Mouse (Mus musculus): ENCODE measurements around the gene Atp8a2. TPM values are rescaled to one million over a fixed set of nuclear protein-coding genes. Genes with fewer than 3 reads are reported as not detected.

Atp8a2 gene
- polyA plus RNA-seq, 1 experiment, result 24.7 TPM

DNA sequence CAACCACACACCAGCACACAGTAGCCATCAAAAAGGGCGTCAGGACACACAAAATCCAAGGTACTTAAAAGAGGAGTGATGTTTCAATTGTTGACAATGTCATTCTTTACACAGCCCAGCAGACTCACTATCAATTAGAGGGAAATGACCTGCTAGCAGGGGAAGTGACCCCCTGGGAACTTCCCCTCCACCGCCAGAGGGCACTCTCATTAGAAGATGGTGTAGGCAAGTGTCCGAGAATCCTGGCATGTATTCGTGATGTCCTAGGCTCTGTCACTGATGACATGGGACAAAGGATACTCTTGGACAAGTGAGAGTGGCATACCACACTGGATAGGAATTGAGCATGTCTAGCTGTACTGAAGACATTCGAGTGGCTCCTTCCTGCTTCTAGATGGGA, 208.1 kb downstream of the Atp8a2 start:
- WGBS, result 65% methylated on average over 5 of the region's 5 CpGs
- H3K4me3 ChIP-seq (replicated peaks; ENCODE audit: insufficient read depth, low read depth, low read length), result no peak overlapping the region
- no peak for DNase-seq
- H3K4me1 ChIP-seq (ENCODE audit: control insufficient read depth, insufficient read depth, low read length), result no peaks in the 10 kb centered on the region
- TF ChIP-seq POLR2A (IDR thresholded peaks at IDR 0.05; ENCODE audit: borderline replicate concordance, insufficient read depth, low read length), result no peak
- TF ChIP-seq CTCF (IDR thresholded peaks at IDR 0.05; ENCODE audit: borderline replicate concordance, insufficient read depth, low read depth, low read length), result peak; percentile 5; the same call in 1 of the 2 replicates
- H3K27ac ChIP-seq (ENCODE audit: insufficient read depth, low read length), result no peak overlapping the region
- H3K27me3 ChIP-seq (ENCODE audit: control insufficient read depth, insufficient read depth, low read length), result no peaks in the 10 kb centered on the region

DNA sequence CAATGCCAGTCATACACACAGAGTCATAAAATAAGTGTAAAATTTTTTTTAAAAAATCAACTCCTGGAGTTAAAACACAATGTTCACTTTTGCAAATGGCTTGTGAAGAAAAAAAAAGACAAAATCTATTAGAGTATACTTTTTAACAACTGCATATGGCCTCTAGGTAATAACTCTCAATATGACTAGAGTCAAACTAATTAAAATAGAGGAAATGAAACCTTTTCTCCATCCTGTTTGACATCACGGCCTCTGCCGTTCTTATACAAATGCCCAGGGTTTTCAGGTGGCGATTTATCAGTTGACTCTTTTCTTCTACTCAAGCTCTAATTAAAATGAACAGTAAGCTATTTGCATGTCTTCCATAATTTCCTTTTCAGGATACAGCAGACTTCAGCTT, 209.0 kb downstream of the Atp8a2 start:
- TF ChIP-seq POLR2A (IDR thresholded peaks at IDR 0.05; ENCODE audit: borderline replicate concordance, insufficient read depth, low read length) (no peak), CTCF (IDR thresholded peaks at IDR 0.05; ENCODE audit: borderline replicate concordance, insufficient read depth, low read depth, low read length) (no peak)
- no peak overlapping the region for H3K4me3 ChIP-seq (replicated peaks; ENCODE audit: insufficient read depth, low read depth, low read length)
- H3K27ac ChIP-seq (ENCODE audit: insufficient read depth, low read length), result no peak overlapping the region
- 93% methylated on average over 3 of the region's 3 CpGs for WGBS
- no peak for DNase-seq
- H3K27me3 ChIP-seq (ENCODE audit: control insufficient read depth, insufficient read depth, low read length), result no peaks in the 10 kb centered on the region
- H3K4me1 ChIP-seq (ENCODE audit: control insufficient read depth, insufficient read depth, low read length), result no peaks in the 10 kb centered on the region

DNA sequence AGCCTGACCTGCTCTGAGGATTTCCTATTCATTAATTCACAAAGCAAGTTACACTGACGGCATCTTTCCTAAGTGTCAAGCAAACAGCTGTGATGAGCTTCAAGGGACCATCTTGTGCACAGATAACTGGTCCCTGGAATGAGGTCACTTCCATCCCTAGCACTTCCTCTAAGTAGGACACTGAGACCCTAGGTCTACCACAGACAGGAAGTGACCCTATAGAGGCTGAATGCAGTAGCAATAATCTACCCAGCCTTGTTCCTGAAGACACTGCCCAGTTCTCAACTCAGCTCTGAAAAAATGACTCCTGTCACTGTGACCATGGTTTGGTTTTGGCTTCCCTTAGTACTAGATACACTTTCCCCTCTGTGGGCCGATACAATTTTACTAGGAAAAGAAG, 219.0 kb downstream of the Atp8a2 start:
- Histone ChIP-seq H3K27me3 (ENCODE audit: control insufficient read depth, insufficient read depth, low read length) (no peaks in the 10 kb centered on the region), H3K27ac (ENCODE audit: insufficient read depth, low read length) (no peak overlapping the region), H3K4me3 (replicated peaks; ENCODE audit: insufficient read depth, low read depth, low read length) (no peak overlapping the region), H3K4me1 (ENCODE audit: control insufficient read depth, insufficient read depth, low read length) (no peaks in the 10 kb centered on the region)
- WGBS, result 51% methylated on average over 2 of the region's 2 CpGs
- no peak for DNase-seq
- no peak for TF ChIP-seq CTCF (IDR thresholded peaks at IDR 0.05; ENCODE audit: borderline replicate concordance, insufficient read depth, low read depth, low read length)
- TF ChIP-seq POLR2A (IDR thresholded peaks at IDR 0.05; ENCODE audit: borderline replicate concordance, insufficient read depth, low read length), result no peak

DNA sequence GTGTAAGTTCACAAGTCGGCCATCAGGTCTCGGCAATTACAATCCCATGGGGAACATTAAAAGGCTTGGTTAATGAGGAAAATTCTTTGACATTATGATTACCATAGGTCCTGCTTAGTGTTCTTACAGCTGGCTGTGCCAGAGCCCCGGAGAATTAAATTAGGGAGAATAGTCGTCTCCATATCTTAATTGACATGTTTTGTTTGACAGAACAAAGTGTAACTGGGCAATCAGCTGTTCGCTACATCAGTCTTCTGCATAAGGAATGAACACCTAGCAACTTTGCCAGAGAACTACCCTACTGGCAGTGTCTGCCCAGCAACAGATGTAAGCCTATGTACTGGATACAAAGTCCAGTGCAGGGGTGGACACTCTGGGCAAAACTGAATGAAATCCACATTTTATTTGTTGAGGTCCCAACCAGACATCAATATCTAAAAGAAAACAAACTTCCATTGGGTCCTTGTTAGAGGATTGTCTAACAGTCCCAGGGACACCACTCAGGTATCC, 225.7 kb downstream of the Atp8a2 start:
- no peak for TF ChIP-seq POLR2A (IDR thresholded peaks at IDR 0.05; ENCODE audit: borderline replicate concordance, insufficient read depth, low read length)
- no peak for TF ChIP-seq CTCF (IDR thresholded peaks at IDR 0.05; ENCODE audit: borderline replicate concordance, insufficient read depth, low read depth, low read length)
- WGBS, result 58% methylated on average over 5 of the region's 5 CpGs
- H3K27ac ChIP-seq (ENCODE audit: insufficient read depth, low read length), result no peak overlapping the region
- no peaks in the 10 kb centered on the region for H3K4me1 ChIP-seq (ENCODE audit: control insufficient read depth, insufficient read depth, low read length)
- no peak for DNase-seq
- H3K27me3 ChIP-seq (ENCODE audit: control insufficient read depth, insufficient read depth, low read length), result no peaks in the 10 kb centered on the region
- no peak overlapping the region for H3K4me3 ChIP-seq (replicated peaks; ENCODE audit: insufficient read depth, low read depth, low read length)

DNA sequence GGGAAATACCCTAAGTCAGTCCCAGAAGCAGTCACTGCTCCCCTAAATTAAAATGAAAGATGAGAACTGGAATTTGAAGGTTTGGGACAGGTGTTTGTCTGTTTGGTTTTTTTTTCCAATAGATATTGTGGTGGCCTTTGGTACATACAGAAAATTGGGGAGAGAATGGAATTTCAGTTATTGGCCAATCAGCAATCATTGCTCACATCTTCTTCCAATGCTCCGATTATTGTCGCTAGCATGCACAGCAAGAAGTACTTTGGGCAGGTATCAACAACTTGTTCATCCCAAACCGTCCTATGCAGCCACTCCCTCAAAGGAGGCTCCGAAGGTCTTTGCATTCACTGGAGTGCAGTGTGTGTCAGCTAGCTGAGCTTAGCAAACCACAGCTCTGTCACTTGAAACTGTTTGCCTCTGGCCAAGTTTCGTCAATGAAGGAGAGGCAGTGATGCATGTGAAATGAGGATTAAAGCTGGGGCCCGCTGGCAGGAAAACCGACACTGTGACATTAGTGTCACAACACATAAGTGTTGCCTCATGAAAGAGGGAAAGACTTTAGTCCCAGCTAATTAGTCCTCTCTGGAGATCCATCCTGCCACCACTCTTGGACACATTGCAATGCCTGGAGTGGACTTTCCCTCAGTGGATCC, 227.4 kb downstream of the Atp8a2 start:
- Histone ChIP-seq H3K4me3 (replicated peaks; ENCODE audit: insufficient read depth, low read depth, low read length) (no peak overlapping the region), H3K27ac (ENCODE audit: insufficient read depth, low read length) (no peak overlapping the region), H3K4me1 (ENCODE audit: control insufficient read depth, insufficient read depth, low read length) (no peaks in the 10 kb centered on the region), H3K27me3 (ENCODE audit: control insufficient read depth, insufficient read depth, low read length) (no peaks in the 10 kb centered on the region)
- WGBS, result 24% methylated on average over 7 of the region's 7 CpGs
- no peak for TF ChIP-seq POLR2A (IDR thresholded peaks at IDR 0.05; ENCODE audit: borderline replicate concordance, insufficient read depth, low read length)
- no peak for TF ChIP-seq CTCF (IDR thresholded peaks at IDR 0.05; ENCODE audit: borderline replicate concordance, insufficient read depth, low read depth, low read length)
- no peak for DNase-seq

DNA sequence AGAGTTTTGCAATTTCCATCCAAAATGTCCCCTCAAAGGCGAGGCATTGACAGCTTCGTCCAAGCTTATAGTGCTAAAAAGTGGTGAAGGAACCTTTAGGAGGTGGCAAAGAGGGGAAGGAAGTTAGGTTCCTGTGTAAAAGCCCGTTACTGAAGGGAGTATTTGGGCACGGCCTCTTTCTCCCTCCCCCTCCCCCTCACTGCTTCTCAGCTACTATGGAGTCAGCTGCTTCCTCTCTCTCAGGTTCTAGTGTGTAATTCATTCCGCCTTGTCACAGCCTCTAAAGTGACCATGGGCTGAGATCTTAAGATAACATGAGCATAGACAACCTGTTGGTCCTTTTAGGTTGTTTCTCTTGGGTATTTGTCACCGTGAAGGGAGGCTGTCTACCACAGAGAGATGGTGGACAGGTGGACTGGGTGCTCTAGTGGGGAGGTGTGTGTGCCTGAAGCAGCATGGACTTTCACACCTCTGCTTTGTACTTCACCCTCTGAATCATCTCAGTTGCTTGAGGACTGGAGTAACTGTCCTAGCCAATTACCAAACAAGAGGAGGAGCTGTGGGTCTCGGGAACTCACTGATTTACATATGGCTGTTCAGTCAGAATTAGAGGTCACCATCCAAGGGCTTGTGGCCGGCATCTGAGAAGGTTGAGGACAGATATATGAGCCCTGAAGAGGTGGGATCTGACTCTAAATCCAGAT, 229.0 kb downstream of the Atp8a2 start:
- no peak overlapping the region for H3K4me3 ChIP-seq (replicated peaks; ENCODE audit: insufficient read depth, low read depth, low read length)
- TF ChIP-seq POLR2A (IDR thresholded peaks at IDR 0.05; ENCODE audit: borderline replicate concordance, insufficient read depth, low read length) (no peak), CTCF (IDR thresholded peaks at IDR 0.05; ENCODE audit: borderline replicate concordance, insufficient read depth, low read depth, low read length) (no peak)
- WGBS, result 89% methylated on average over 8 of the region's 8 CpGs
- no peaks in the 10 kb centered on the region for H3K4me1 ChIP-seq (ENCODE audit: control insufficient read depth, insufficient read depth, low read length)
- DNase-seq, result no peak
- no peaks in the 10 kb centered on the region for H3K27me3 ChIP-seq (ENCODE audit: control insufficient read depth, insufficient read depth, low read length)
- H3K27ac ChIP-seq (ENCODE audit: insufficient read depth, low read length), result no peak overlapping the region

DNA sequence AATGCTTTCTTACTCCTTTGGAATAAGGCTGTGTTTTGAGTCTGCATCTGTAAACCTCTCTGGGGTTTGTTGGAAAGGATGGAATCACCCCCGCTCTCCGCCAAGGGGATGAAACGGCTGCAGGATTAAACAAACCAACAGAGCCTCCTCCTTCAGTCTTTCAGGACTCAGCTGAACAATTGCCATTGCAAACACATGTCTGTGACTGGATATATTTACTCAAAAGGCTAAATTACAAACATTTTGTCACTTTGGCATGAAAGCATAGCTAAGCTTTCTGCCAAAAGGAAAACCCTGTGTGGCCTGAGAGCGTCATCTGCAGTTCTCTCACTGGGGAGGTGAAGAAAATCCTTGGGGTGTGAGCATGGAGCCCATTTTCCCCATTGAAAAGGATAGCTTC, 230.0 kb downstream of the Atp8a2 start:
- DNase-seq, result no peak
- TF ChIP-seq CTCF (IDR thresholded peaks at IDR 0.05; ENCODE audit: borderline replicate concordance, insufficient read depth, low read depth, low read length) (no peak), POLR2A (IDR thresholded peaks at IDR 0.05; ENCODE audit: borderline replicate concordance, insufficient read depth, low read length) (no peak)
- no peak overlapping the region for H3K4me3 ChIP-seq (replicated peaks; ENCODE audit: insufficient read depth, low read depth, low read length)
- no peaks in the 10 kb centered on the region for H3K4me1 ChIP-seq (ENCODE audit: control insufficient read depth, insufficient read depth, low read length)
- H3K27me3 ChIP-seq (ENCODE audit: control insufficient read depth, insufficient read depth, low read length), result no peaks in the 10 kb centered on the region
- 45% methylated on average over 4 of the region's 4 CpGs for WGBS
- no peak overlapping the region for H3K27ac ChIP-seq (ENCODE audit: insufficient read depth, low read length)

DNA sequence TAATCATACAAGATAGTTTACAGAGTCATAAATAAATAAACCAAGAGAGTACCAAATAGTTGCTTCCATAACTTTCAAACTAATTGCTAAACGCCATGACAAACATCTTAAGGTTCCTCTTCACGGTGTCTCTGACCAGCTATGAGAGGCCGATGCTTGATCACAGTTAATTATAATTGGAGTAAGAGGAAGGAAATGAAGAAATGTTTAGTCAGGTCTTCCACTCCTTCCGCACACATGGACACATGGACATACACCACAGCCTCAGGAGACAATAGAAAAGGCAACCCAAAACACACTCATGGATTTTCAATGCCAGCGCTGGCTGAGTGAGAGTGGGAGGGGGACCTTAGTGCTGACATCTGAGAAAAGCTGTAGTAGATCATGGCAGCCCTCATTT, 232.4 kb downstream of the Atp8a2 start:
- DNase-seq, result no peak
- H3K4me3 ChIP-seq (replicated peaks; ENCODE audit: insufficient read depth, low read depth, low read length), result no peak overlapping the region
- no peaks in the 10 kb centered on the region for H3K4me1 ChIP-seq (ENCODE audit: control insufficient read depth, insufficient read depth, low read length)
- WGBS, result 95% methylated on average over 5 of the region's 5 CpGs
- TF ChIP-seq CTCF (IDR thresholded peaks at IDR 0.05; ENCODE audit: borderline replicate concordance, insufficient read depth, low read depth, low read length) (no peak), POLR2A (IDR thresholded peaks at IDR 0.05; ENCODE audit: borderline replicate concordance, insufficient read depth, low read length) (no peak)
- H3K27ac ChIP-seq (ENCODE audit: insufficient read depth, low read length), result no peak overlapping the region
- no peaks in the 10 kb centered on the region for H3K27me3 ChIP-seq (ENCODE audit: control insufficient read depth, insufficient read depth, low read length)

Measured in cerebellum, adult 2 months (tissue).